Mouse (Mus musculus) granulocyte monocyte progenitor cell, adult 5-6 weeks (primary cell): ENCODE results near the gene Pold1. TPM values are rescaled to one million over a fixed set of nuclear protein-coding genes. Genes with fewer than 3 reads are reported as not detected.

Experiments
- ATAC-seq: replicated peaks from 2 replicates; pipeline ENCODE4 v1.8.0; 2016; ENCODE audit warnings: mild to moderate bottlenecking, moderate TSS enrichment, inconsistent platforms; ENCODE audit not compliant: poor library complexity, severe bottlenecking
- total RNA-seq, 2 experiments: library from RNA; stranded (forward) in 1 of 2; stranded (reverse) in 1 of 2; fragments of 200-712, 200-1000 nt in 1 of 2; fragments of >200 nt in 1 of 2; fragmentation: Nextera tagmentation in 1 of 2; gene quantifications; 2 replicates each; pipeline ENCODE4 v1.2.3; 2014 to 2017

Pold1 gene
- total RNA-seq, 2 experiments from 2014 or later = 63.4 to 102 TPM

DNA sequence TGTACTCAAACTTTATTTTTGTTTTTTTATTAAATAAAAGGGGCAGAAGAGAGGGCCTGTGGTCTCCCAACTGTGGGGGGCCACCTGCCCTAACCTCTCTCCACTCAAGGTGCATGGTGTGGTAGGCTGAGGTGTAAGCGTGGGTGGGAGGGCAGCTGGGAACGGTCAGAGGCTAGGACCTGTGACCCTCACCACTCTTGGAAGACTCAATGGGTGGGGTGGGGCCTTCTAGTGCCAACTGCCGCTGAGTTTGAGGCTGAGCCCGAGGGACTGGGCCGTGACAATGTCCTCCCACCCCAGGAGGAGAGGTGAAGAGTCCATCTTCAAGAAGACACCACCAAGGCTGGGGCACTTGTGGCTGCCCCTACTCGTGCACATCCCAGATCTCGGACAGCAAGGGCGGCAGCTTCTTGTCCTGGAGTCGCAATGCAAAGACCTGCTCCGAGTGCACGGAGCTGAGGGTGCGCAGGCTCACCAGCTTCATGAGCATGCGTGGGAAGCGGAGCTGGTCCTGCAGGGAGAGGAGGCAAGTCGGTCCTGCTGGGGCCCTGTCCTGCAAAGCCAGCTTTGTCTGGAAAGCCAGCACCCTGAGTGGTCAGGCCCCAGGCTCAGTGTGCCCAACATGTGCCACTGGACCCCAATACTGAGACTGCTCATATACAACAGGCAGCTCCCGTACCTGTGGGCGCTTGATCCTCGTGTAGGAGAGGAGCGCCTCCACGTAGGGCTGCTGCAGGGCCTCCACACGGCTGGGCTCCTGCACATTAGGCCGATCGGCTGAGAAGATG, 1.2 kb upstream of the Pold1 start:
- ATAC-seq = no peak

DNA sequence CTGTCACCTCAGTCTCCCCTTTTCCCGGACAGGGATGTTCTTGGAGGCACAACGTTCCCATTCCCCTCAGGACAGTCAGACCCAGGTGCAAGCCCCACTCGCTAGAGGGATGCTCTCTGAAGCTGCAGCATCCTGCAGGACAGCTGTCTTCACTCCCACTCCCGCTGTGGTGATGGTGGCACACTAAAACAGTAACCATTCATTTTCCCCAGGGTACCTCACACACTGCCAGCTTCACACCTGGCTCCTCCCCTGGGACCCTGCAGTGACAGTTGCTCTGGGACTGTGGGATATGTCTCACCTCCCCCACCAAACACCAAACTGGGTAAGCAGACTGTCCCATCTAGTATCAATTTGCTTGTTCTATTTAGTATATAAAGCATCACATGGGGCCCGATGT, 924 bp downstream of the Pold1 start:
- ATAC-seq = no peak

DNA sequence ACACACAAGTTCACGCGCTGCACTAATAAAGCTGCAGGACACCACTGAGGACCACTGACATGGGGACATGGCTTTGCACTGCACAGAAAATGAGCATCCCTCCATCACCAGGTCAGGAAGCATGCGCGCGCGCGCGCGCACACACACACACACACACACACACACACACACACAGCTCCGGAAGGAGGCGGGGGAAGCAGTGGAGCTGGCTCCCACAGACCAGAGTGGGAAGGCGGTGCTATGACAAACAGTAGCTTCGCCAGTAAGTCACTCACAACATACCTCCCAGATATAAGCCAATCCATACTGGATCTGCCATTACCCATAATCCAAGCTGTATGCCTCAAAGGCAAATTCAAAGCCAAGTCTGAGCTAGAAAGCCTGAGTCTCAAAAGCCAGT, 1.6 kb downstream of the Pold1 start:
- ATAC-seq = no peak; the same call in 1 of the 2 replicates

- no peak for ATAC-seq
Observed at GRCm38 (mm10) chr7:44546274-44546673, 2.4 kb downstream of the Pold1 start.

- ATAC-seq = no peak
Observed at GRCm38 (mm10) chr7:44543071-44543470, 5.6 kb downstream of the Pold1 start.

DNA sequence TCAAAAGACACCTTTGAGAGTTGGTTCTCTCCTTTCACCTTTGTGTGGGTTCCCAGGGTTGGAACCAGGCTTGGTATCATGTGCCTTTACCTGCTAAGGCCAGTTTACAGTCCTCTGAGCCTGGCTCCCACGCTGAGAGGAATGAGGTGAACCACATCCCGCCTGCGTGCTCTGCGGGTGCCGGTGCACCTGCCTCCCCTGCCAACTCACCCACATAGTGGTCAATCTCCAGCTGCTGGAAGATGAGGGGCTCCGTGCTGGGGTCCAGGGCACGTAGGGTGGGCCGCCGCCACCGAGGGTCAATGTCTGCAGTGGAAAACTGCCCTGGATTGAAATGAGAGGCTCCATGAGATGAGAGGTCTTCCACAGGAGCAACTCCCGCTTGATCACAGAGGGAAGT, 6.1 kb downstream of the Pold1 start:
- no peak for ATAC-seq

- no peak for ATAC-seq
Observed at GRCm38 (mm10) chr7:44538756-44539624, 9.7 kb downstream of the Pold1 start.

GRCm38 (mm10) chr7:44537496-44537895, 11.2 kb downstream of the Pold1 start:
- no peak for ATAC-seq

DNA sequence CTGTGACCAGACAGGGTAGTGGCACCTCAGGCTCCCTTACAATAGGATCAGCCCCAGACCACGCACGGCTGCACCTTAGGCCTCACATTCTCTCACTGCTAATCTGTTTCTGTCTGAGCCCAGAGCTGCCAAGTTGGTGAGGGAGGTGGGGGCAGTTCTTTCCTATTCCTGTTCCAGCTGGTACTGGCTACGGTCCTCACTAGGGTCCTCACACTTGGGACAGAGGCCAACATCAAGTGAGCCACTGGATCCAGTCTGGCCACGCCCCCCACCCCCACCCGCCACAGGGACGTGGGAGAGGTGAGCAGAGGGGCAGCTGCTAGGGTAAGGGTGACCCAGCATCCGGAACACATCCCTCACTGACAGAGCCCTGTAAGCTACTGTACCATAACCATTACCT, 11.6 kb downstream of the Pold1 start:
- ATAC-seq = no peak

GRCm38 (mm10) chr7:44536590-44536968, 12.1 kb downstream of the Pold1 start:
- no peak for ATAC-seq

DNA sequence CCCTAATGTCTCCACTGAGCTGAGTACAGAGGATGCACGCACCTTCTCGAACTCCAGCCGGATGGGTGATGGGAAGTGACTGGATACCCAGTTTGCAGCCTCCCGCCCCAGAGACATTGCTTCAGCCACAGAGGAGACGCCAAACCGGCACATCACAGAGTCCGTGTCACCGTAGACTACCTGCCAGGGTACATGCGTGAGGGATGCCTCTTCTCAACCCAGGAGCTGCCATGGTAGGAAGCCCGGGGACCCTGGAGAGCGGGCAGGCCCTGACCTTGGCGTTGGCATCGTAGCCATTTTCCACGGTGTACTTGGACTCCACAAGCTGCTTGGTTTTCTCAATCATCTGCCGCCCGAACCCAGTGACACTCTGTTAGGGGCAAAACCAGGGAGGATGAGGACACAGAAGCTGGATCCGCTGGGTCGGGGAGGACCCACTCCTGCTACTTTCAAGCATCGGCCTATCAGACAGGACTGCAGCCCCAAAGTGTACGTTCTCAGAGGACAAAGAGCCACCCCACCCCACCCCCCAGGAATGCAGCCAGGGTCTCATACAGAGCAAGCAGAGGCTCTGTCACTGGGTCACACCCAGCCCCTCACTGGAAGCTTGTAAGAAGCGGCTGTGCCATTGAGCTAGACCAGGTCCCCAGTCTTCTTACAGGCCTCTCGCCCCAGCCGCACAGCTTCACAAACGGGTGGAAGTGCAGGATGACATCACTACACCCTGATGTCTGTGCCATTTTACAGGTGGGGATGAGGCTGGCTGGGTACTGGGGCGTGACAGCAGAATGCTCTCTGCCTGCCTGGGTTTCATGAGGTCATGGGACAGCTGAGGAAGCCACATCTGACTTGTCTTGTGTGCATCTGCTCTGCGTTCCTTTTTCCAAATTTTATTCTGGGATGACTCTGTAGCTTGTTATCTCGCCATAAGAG, 12.7 kb downstream of the Pold1 start:
- no peak for ATAC-seq

DNA sequence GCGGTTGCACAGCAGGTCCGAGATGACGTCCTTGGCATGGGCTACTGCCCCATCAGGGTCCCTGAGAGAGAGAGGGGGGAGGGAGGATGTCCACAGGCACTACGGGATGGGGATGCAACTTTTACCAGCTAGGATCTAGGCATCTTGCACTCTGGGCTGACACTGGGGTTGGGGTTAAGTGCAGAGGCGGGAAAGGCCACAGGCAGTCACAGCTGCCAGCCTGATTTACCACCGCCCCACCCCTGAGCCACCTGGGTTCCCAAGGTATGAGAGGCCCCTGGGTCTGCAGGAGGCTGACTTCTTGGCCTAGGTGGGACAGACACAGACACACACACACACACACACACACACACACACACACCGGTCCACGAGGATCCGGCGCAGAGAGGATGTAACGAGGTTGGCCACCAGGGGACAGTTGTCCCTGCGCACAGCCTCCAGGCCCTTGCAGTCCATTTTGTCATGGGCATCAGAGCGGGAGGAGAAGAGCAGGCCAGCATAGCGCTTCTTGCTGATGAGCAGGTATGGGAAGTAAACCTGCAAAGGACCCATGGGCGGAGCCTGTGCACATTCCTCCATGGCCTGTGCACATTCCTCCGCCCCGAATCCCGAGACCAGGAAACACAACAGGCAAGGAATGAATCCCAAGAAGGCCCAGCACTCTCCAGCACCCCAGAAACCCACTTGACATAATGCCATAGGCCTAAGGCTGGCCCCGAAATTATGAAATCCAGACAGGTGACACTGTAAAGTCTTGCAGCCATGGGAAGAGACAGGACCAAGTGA, 13.8 kb downstream of the Pold1 start:
- no peak for ATAC-seq

- ATAC-seq = peak; percentile 87
Observed at GRCm38 (mm10) chr7:44534242-44534641, 14.4 kb downstream of the Pold1 start.

DNA sequence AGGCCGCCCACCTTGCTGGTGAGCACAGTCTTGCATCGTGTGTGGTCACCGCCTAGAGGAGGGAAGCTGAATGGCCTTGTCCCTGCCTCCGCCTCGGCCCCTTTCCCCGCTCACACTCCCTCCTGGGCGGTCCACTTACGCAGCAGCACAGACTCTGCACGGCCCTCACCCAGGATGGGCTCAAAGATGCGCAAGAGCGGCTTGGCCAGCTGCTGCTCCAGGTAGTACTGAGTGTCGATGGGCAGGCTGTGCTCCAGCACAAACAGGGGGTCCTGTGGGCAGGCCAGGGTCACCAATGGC, 15.0 kb downstream of the Pold1 start:
- ATAC-seq = no peak

DNA sequence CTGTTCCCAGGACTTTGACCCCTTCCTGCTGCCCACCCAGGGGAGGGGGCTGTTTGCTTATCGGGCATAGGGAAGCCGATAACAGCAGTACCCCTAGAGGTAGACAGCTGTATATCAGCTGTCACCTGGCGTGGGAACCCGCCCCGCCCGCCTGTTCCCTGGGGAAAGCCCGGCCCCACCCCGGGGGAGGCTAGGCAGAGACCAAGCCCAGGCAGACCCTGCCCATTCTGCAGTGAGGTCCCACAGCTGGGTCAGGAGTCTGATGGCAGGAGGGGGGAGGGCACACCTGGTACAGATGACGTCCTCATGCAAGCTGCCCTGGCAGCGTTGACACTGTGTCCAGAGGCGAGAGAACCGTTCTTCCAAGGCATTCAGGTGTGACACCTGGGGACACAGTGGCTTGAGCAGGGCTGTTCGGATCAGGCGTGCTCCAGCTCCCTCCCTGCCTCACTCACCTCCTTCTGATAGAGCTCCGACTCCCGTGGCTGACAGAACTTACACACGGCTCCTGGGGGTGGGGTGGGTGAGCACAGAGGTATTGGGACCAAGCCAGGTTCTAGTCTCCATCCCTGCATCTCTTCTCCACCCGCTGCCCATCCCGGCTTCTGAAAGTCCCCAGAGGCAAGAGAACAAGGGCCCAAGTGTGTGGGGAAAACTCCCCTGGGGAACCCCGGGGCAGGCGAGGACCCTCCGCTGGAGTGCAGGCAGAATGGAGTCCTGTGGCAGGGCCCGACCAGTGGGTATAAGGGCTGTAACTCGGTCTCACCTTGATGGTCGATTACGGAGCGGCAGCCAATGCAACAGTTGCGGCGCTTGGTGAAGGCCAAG, 15.5 kb downstream of the Pold1 start:
- no peak for ATAC-seq

- ATAC-seq = no peak
Observed at GRCm38 (mm10) chr7:44531946-44532732, 16.5 kb downstream of the Pold1 start, which contains the start of gene Spib. Gene Spib, minus strand, starts transcription at chr7:44532071.

DNA sequence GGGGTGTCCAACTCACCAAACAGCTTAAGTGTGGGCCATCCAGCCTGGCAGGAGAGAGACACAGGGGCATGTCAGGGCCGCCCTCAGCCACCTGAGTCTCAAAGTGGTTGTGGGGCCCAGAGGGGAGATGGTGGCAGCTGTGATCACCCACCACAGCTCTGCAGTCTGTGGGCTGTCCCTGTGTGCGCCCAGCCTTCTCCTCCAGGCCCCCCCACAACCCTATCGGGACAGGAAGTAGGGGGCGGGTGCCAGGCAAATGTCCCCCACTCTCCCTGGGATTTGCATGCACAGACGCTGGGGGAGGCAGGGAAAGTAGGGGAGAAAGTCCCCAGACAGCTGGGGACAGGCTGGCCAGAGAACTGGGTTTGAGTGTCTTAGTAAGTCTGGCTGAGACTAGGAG, 17.4 kb downstream of the Pold1 start:
- ATAC-seq = no peak

DNA sequence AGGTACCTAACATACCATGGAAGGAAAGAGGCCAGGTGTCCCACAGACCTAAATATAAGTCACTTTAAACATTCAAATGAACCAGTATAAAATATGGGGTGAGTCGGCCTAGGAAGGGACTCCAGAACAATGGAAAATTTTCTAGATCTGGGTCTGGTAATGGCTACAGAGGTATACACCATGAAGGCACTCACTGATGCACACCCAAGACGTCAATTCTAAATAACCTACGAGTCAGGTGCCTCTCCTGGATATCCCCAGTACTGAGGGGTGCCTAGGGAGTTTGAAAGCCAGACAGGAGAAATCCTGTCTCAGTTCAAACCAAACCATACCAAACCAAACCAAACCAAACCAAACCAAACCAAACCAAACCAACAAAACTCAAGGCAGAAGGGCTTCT, 18.1 kb downstream of the Pold1 start:
- ATAC-seq = no peak
